Mouse (Mus musculus): ENCODE data around the gene Acr. TPM values are rescaled to one million over a fixed set of nuclear protein-coding genes. Genes with fewer than 3 reads are reported as not detected.

The Acr gene
- polyA plus RNA-seq, 1 experiment = not detected

DNA sequence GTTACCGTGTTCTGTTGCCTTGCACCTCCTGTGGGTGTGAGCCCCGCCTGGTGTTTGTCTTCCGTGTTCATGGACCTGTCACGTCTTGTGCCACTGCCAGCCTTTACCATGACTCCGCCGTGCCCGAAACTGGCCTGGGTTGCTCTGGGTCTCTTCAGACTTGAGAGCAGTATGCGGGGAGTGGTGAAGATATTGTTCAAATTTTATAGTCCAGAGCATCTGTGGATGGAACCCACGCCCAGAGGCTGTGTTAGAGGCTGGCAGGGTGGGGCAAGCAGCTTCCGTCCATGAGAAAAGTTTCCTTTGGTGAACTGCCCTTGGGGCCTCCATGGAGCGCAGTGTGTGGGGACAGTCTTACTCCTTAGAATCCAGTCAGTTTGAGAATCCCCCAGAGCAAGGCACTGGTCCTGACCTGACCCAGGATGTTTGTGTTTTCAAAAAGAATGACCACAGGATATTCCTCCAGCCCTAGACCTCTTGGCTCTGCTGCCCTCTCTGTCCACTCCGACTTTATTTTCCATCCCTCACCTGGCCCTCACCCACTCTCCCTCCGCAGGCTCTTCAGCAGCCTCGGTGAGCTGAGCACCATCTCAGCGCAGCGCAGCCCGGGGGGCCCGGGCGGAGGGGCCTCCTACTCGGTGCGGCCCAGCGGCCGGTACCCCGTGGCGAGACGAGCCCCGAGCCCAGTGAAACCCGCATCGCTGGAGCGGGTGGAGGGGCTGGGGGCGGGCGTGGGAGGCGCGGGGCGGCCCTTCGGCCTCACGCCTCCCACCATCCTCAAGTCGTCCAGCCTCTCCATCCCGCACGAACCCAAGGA is 10.7 kb upstream of the Acr start:
- Histone ChIP-seq H3K79me2 (ENCODE audit: control insufficient read depth, insufficient read depth) (no peaks in the 10 kb centered on the region), H3K4me3 (ENCODE audit: insufficient read depth, poor library complexity, severe bottlenecking) (no peak overlapping the region), H3K79me3 (ENCODE audit: low read depth) (no peaks in the 10 kb centered on the region), H3ac (ENCODE audit: control insufficient read depth, insufficient read length, low read depth) (no peak overlapping the region), H3K27me3 (ENCODE audit: control insufficient read depth, insufficient read depth, insufficient read length) (peaks cover 26% of the 10 kb centered on the region), H3K36me3 (ENCODE audit: control insufficient read depth, insufficient read depth) (no peaks in the 10 kb centered on the region)
- TF ChIP-seq MYOD1 (IDR thresholded peaks at IDR 0.05; ENCODE audit: control insufficient read depth, insufficient read length, low read depth) (no peak), FOSL1 (IDR thresholded peaks at IDR 0.05; ENCODE audit: insufficient read depth, low read length, poor library complexity, severe bottlenecking) (no peak), CTCF (IDR thresholded peaks at IDR 0.05; ENCODE audit: control insufficient read depth, insufficient read depth, insufficient read length) (no peak)

GRCm38 (mm10) chr15:89557996-89558390 is 10.1 kb upstream of the Acr start:
- Histone ChIP-seq H3K4me3 (ENCODE audit: insufficient read depth, poor library complexity, severe bottlenecking) (no peak overlapping the region), H3K27me3 (ENCODE audit: control insufficient read depth, insufficient read depth, insufficient read length) (peaks cover 26% of the 10 kb centered on the region), H3ac (ENCODE audit: control insufficient read depth, insufficient read length, low read depth) (no peak overlapping the region), H3K79me2 (ENCODE audit: control insufficient read depth, insufficient read depth) (no peaks in the 10 kb centered on the region), H3K79me3 (ENCODE audit: low read depth) (no peaks in the 10 kb centered on the region), H3K36me3 (ENCODE audit: control insufficient read depth, insufficient read depth) (no peaks in the 10 kb centered on the region)
- TF ChIP-seq USF1 (IDR thresholded peaks at IDR 0.05; ENCODE audit: low read depth) (no peak), CEBPB (IDR thresholded peaks at IDR 0.05; ENCODE audit: low read depth) (no peak), CTCF (IDR thresholded peaks at IDR 0.05; ENCODE audit: control insufficient read depth, insufficient read depth, insufficient read length) (no peak), MYOD1 (IDR thresholded peaks at IDR 0.05; ENCODE audit: control insufficient read depth, insufficient read length, low read depth) (no peak), FOSL1 (IDR thresholded peaks at IDR 0.05; ENCODE audit: insufficient read depth, low read length, poor library complexity, severe bottlenecking) (no peak)

GRCm38 (mm10) chr15:89559202-89559731 is 8.9 kb upstream of the Acr start:
- peaks cover 26% of the 10 kb centered on the region for H3K27me3 ChIP-seq (ENCODE audit: control insufficient read depth, insufficient read depth, insufficient read length)
- H3ac ChIP-seq (ENCODE audit: control insufficient read depth, insufficient read length, low read depth) = no peak overlapping the region
- H3K79me2 ChIP-seq (ENCODE audit: control insufficient read depth, insufficient read depth) = no peaks in the 10 kb centered on the region
- H3K36me3 ChIP-seq (ENCODE audit: control insufficient read depth, insufficient read depth) = no peaks in the 10 kb centered on the region
- TF ChIP-seq MYOD1 (IDR thresholded peaks at IDR 0.05; ENCODE audit: control insufficient read depth, insufficient read length, low read depth) (no peak), USF1 (IDR thresholded peaks at IDR 0.05; ENCODE audit: low read depth) (no peak), CTCF (IDR thresholded peaks at IDR 0.05; ENCODE audit: control insufficient read depth, insufficient read depth, insufficient read length) (no peak), MYOG (IDR thresholded peaks at IDR 0.05; ENCODE audit: control insufficient read depth, extremely low read depth, insufficient read length) (no peak), MAX (IDR thresholded peaks at IDR 0.05) (no peak), CEBPB (IDR thresholded peaks at IDR 0.05; ENCODE audit: low read depth) (no peak), FOSL1 (IDR thresholded peaks at IDR 0.05; ENCODE audit: insufficient read depth, low read length, poor library complexity, severe bottlenecking) (no peak)
- H3K4me3 ChIP-seq (ENCODE audit: insufficient read depth, poor library complexity, severe bottlenecking) = no peak overlapping the region
- no peaks in the 10 kb centered on the region for H3K79me3 ChIP-seq (ENCODE audit: low read depth)

DNA sequence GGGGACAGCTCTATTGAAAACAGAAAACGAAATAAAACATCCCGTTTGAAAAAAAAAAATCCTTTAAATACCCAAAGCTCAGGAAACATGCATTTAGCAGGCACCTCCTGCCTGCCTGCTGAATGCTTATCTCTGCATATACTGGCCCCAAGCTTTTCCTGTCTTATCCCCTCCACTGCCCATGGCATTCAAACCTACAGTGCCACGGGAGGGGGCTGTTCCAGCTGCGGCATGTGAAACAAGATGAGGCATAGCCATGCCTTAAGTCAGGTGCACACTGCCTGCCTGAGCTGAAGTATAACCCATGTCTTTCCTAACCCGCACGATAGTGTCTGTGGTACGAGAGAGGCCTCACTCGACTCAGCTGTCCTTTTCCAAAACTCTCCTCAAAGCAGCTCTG is 4.0 kb downstream of the Acr start:
- no peaks in the 10 kb centered on the region for H3K79me2 ChIP-seq (ENCODE audit: control insufficient read depth, insufficient read depth)
- H3K27me3 ChIP-seq (ENCODE audit: control insufficient read depth, insufficient read depth, insufficient read length) = peaks cover 52% of the 10 kb centered on the region
- no peaks in the 10 kb centered on the region for H3K36me3 ChIP-seq (ENCODE audit: control insufficient read depth, insufficient read depth)
- H3K4me3 ChIP-seq (ENCODE audit: insufficient read depth, poor library complexity, severe bottlenecking) = no peak overlapping the region
- TF ChIP-seq CEBPB (IDR thresholded peaks at IDR 0.05; ENCODE audit: low read depth) = no peak
- TF ChIP-seq USF1 (IDR thresholded peaks at IDR 0.05; ENCODE audit: low read depth) = no peak
- no peak for TF ChIP-seq MAX (IDR thresholded peaks at IDR 0.05)
- TF ChIP-seq MYOD1 (IDR thresholded peaks at IDR 0.05; ENCODE audit: control insufficient read depth, insufficient read length, low read depth) = no peak
- no peak for TF ChIP-seq FOSL1 (IDR thresholded peaks at IDR 0.05; ENCODE audit: insufficient read depth, low read length, poor library complexity, severe bottlenecking)
- no peak for TF ChIP-seq MYOG (IDR thresholded peaks at IDR 0.05; ENCODE audit: control insufficient read depth, extremely low read depth, insufficient read length)
- no peak for TF ChIP-seq CTCF (IDR thresholded peaks at IDR 0.05; ENCODE audit: control insufficient read depth, insufficient read depth, insufficient read length)
- no peaks in the 10 kb centered on the region for H3K79me3 ChIP-seq (ENCODE audit: low read depth)
- H3ac ChIP-seq (ENCODE audit: control insufficient read depth, insufficient read length, low read depth) = no peak overlapping the region

DNA sequence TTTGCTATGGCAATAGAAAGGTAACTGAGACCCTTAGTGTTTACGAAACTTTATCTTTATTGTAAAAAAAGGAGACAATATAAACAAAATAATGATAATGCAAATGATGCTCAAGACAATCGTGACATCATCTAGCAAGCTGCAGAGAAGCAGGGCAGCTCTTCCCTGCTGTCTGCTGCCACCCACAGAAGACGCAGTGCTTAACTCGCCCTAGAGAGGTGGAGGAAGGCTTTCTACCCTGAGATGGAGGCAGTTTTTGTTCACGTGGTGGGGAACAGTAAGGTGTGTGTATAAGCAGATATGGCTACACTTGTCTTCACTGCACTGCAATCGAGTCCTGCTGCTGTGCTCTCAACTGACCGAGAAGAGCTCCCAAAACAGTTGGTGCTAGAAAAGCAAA is 14.4 kb downstream of the Acr start:
- Histone ChIP-seq H3K27me3 (ENCODE audit: control insufficient read depth, insufficient read depth, insufficient read length) (no peaks in the 10 kb centered on the region), H3K4me3 (ENCODE audit: insufficient read depth, poor library complexity, severe bottlenecking) (no peak overlapping the region), H3ac (ENCODE audit: control insufficient read depth, insufficient read length, low read depth) (no peak overlapping the region), H3K36me3 (ENCODE audit: control insufficient read depth, insufficient read depth) (no peaks in the 10 kb centered on the region), H3K79me2 (ENCODE audit: control insufficient read depth, insufficient read depth) (no peaks in the 10 kb centered on the region), H3K79me3 (ENCODE audit: low read depth) (no peaks in the 10 kb centered on the region)
- TF ChIP-seq MYOD1 (IDR thresholded peaks at IDR 0.05; ENCODE audit: control insufficient read depth, insufficient read length, low read depth) (no peak), CTCF (IDR thresholded peaks at IDR 0.05; ENCODE audit: control insufficient read depth, insufficient read depth, insufficient read length) (no peak), MAX (IDR thresholded peaks at IDR 0.05) (no peak), USF1 (IDR thresholded peaks at IDR 0.05; ENCODE audit: low read depth) (no peak), MYOG (IDR thresholded peaks at IDR 0.05; ENCODE audit: control insufficient read depth, extremely low read depth, insufficient read length) (no peak), FOSL1 (IDR thresholded peaks at IDR 0.05; ENCODE audit: insufficient read depth, low read length, poor library complexity, severe bottlenecking) (no peak), CEBPB (IDR thresholded peaks at IDR 0.05; ENCODE audit: low read depth) (no peak)
